Mouse (Mus musculus): ENCODE data around the gene Tdp2. TPM values are rescaled to one million over a fixed set of nuclear protein-coding genes. Genes with fewer than 3 reads are reported as not detected.
"Not testable (repeated sequence)": the region's sequence is repeated elsewhere in the genome, so short reads cannot be mapped to it uniquely, and the experiment has no call there.

The Tdp2 gene
- polyA plus RNA-seq, 1 experiment = 15.8 TPM

DNA sequence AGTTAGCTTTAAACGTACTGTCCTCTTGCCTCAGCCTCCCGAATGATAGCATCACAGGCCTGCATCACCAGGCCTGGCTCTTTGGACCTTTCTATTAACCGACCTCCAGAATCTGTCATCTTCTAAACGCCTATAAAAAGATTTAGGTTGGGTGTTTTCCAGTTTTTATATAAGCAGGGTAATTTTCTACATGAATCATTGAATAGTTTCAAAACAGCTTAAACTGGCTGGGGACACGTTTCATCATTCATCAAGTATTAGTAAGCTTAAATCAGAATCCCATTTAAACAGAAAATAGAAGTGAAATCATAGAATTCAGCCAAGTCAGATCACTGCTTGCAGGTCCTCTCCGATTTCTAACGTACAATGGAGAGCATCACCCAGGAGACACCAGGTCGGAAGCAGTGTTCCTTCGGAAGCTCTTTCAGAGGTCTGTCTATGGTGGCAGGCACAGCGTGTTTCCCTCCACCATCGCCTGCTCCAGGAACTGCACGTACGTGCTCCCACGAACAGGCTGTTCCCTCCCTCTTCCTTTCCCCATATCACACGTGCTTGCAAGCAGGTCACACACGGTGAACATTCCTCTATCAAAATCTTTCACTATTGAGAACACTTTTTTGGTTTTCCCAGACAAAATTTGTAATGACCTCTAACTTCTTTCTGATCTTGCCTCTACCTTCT, 8.7 kb upstream of the Tdp2 start:
- DNase-seq (ENCODE audit: low read depth, low spot score) = no peak
- WGBS = 84% methylated on average over 16 of the region's 16 CpGs

DNA sequence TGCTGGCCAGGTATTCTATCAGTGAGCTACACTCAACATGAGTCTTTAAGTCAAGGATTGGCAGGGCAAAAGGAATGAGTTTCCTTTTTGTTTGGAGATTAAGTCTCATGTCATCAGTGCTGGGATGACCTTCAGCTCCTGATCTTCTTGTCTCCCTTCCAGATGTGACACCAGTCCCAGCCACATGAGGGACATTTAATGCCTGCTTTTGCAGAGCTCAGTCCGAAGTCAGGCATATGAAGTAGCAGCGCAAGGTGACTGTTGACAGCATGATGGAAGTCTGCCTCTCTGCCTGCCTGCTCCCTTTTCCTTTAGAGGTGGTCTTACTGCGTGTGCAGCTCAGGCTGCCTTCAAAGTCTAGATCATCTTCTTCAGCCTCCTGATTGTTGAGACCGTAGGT, 6.8 kb upstream of the Tdp2 start:
- WGBS = 95% methylated on average over 4 of the region's 4 CpGs
- no peak for DNase-seq (ENCODE audit: low read depth, low spot score)

DNA sequence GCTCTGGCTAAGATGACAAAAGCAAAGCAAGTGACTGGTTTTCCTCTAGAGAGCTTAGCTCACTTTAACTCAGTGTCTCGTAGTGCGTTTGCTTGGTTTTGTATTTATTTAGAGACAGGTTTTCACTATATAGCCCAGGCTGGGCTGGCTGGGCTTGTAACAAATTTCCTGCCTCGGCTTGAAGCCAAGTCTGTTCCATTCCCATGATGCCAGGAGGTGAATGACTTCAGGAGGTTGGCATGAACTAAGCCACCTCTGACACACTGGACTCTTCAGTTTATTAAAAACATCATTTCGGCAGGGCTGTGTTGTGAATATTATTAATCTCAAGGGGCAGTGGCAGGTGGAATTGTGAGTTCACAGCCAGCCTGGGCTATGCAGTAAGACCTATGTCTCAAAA, 5.9 kb upstream of the Tdp2 start:
- no peak for DNase-seq (ENCODE audit: low read depth, low spot score)
- WGBS = 38% methylated on average over 4 of the region's 4 CpGs

DNA sequence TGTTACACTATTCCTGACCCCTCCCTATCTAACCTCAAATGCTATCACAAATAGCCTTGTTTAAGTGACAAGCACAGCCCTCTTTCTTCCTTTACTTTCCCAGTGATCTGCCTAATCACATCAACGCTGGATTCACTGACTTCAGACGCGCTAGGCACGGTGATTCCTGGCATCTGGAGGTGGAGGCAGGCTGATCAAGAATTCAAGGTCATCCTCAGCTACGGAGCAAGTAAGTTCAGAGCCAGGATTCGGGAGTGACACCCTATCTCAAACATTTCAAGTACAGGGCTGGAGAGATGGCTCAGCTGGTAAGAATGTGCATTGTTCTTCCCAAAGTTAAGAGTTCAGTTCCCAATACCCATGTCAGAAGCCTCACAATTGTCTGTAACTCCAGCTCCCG, 5.4 kb upstream of the Tdp2 start:
- no peak for DNase-seq (ENCODE audit: low read depth, low spot score)
- WGBS = 50% methylated on average over 7 of the region's 7 CpGs

DNA sequence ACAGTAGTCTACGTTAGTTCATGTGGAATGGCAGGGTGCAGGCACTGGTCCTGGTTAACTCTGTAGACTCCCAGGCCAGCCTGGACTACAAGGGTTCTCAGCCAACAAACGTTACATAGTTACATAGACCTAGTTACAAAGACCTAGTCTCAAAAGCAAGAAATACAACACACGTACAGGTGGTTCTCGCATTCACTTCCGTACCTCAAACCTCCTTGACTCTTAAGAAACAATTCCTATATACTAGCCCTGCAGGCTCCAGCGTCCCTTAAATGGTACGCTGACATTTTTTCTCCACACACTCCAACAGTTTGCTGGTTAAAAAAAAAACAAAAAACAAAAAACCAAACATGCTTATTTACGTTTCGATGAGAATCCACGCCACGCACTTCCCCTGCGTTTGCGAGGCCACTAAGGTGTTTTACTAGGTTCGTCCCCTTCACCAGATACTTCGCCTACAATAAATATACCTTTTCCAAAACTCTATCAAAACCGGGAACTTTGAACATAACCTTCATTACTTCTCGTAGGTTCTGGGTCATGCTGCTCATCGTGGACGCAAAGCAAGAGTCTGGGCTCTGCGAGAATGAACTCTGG, 625 bp upstream of the Tdp2 start:
- WGBS = under 1% methylated on average over 20 of the region's 20 CpGs
- DNase-seq (ENCODE audit: low read depth, low spot score) = no peak

DNA sequence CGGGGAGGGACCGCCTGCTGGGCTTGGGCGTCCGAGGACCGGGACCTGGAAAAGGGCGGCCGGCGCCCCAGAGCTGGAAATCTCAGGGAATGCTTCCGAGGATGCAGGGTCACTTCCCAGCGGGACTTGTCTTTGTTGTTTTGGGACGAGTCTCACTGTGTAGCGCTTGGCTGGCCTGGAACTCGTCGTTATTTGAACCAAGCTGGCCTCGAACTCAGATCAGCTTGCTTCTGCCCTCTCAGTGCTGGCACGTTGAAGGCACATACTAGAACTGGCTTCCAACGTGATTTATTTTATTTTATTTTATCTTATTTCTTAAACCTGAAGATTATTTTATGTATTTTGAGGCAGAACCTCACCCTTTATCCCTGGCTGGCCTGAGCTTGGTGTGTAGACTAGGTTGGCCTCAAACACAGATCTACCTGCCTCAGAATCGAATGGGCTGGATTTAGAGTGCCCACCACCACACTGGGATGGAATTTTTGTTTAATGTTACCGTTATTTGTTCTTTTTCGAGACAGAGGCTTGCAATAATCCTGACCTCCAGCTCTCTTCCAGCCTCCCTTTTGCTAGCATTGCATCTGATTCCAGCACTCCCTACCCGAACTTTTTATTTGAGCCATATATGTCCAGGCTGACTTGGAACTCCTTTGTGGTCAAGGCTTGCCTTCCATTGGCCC, 792 bp downstream of the Tdp2 start:
- WGBS = 1% methylated on average over 21 of the region's 21 CpGs
- DNase-seq (ENCODE audit: low read depth, low spot score) = no peak

DNA sequence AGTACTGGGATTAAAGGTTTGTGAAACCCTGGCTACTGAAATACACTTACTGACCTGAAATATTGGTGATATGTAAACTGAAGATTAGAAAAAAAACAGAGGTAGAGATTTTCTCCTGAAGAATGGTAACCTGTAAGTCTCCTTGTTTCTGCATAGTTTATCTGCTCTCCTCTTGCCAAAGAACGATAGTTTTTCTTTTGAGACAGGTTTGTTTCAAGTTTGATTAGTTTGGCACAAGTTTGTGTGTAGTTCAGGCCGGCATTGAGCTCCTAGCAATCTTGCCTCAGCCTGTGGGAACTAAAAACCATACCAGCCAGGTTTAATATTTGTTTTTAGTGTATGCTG, 1.3 kb downstream of the Tdp2 start:
- 15% methylated on average over 2 of the region's 2 CpGs for WGBS
- no peak for DNase-seq (ENCODE audit: low read depth, low spot score)

DNA sequence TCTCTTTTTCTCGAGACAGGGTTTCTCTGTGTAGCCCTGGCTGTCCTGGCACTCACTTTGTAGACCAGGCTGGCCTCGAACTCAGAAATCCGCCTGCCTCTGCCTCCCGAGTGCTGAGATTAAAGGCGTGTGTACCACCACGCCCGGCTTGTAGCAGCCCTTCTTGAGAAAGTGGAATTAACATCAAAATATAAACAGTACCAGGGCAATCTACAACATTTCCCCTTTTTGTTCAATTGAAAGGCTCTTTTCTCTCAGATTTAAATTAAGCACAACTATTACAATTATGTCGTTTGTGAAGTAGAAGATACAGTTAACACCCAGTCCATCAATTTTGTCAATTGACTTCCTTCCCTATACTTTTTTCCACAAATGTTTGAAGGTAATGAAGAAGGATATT, 6.3 kb downstream of the Tdp2 start:
- DNase-seq (ENCODE audit: low read depth, low spot score) = not testable (repeated sequence)
- 88% methylated on average over 8 of the region's 8 CpGs for WGBS

DNA sequence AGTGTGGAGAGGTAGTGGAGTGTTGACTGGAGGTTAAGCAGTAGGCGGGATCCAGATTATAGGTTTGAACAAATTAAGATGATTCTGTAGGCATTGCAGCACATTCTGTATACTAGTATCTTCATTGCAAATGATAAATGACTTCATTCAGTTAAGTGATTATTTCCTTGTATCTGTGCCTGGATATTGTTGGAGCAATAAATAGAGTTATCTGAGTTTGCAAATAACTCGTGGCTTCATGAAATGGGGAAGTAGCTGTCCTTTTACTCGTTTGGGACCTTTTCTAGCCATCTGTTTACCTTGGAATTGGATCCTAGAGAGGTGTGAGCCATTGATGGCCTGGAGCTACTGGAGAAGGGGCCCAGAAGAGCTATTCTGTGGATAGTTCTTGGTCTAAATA, 8.4 kb downstream of the Tdp2 start:
- 47% methylated on average over 3 of the region's 3 CpGs for WGBS
- no peak for DNase-seq (ENCODE audit: low read depth, low spot score)

DNA sequence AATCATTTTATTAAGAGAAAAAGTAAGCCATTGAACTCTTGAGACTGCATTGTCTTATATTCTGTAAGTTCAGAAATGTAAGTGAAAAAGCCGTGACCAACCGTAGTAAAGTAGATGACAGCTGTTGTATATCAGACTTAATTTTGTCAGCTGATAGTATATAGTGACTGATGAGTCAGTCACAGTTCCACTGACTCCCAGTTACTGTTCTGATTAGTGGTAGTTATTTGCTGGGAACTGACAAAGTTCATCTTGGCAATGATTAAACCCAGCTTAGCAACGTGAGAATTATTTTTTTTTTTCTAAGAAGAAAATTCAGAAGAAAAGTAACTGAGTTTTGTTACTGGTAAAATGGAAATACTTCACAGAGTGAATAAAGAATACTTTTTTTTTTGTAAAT, 10.2 kb downstream of the Tdp2 start:
- WGBS = 55% methylated on average over 3 of the region's 3 CpGs
- no peak for DNase-seq (ENCODE audit: low read depth, low spot score)

DNA sequence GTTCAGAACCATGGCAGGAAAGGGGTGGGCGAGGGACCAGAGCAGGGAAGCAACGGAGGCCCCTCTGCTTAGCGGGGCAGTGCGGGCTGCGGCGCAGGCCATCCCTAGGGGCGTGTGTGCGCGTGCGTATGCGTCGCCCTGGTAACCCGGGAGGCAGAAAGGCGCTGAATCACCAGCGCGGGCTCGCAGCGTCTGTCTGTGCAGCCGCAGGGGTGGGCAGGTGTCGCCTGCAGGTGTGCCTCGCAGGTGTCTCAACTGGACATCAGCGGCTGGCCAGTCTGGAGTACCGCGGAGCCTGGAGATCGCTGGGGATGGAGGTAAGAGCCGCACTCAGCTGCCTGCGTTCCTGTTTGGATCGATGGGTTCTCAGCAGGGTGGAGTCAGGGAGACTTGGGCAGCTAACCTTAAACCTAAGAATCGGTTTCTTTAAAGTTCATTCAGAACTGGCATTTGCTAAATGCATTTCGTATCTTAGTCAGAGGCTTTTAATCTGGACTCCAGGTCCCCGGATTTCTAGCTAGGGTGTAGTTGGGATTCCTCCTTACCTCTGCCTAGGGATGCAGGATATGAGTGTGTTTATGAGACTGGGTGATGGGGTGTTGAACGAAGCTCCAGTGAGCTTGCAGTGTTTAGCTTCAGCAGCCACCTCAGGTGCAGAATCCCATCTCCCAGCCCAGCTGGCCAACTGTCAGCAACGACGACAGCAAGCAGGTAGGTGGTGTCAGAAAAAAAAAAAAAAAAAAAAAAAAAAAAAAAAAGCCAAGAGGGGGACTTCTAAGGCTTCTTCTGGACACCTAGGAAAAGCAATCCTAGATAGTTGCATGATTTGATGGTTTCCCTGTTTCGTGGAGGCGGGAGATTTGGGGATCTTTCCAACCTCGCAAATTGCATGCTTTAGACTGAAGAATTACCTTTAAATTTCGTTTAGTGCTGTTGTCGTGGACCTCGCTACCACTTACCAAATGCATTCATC, 13.8 kb downstream of the Tdp2 start, which contains the start of gene D130043K22Rik:
Gene D130043K22Rik (plus strand): TSS at position 153 of the 973 bp plus-strand sequence.
- 18% methylated on average over 40 of the region's 40 CpGs for WGBS
- no peak for DNase-seq (ENCODE audit: low read depth, low spot score)

DNA sequence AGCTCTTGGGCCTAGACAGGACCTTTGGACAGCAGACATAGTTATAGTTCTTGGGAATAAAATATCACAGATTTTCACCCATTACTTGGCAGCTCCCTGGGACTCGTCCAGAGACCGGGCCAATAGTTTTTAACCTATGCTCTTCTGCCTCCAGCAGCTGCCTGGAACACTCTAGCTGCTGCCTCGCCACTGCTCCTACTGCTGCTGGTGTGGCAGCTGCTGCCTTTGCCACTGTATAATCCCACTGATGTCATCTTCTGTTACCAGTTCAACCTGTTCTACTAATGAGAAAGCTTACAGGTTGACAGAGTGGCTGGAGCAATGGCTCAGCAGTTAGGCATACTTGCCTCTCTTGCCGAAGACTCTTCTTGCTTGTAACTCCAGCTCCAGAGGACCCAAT, 17.8 kb downstream of the Tdp2 start:
- WGBS = 29% methylated on average over 4 of the region's 4 CpGs
- no peak for DNase-seq (ENCODE audit: low read depth, low spot score)

DNA sequence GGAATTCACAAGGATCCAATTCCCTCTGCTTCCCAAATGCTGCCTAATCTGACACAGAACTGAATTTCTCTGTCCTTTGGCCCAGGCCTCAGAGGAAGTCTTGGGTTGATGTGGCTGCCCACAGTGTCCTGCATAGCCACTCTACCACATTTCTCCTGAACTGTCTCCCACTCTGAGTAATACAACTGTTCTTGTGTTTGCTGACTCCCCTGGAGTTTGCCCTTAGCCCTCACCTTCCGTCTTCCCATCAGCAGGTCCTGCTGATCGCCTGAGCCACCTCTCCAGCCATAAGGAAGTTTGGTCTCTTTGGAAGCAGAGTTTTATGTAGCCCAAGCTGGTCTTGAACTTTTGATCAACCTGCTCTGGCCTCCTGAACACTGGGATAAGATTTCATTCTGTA, 20.5 kb downstream of the Tdp2 start:
- no peak for DNase-seq (ENCODE audit: low read depth, low spot score)
- WGBS = 34% methylated on average over 2 of the region's 2 CpGs

DNA sequence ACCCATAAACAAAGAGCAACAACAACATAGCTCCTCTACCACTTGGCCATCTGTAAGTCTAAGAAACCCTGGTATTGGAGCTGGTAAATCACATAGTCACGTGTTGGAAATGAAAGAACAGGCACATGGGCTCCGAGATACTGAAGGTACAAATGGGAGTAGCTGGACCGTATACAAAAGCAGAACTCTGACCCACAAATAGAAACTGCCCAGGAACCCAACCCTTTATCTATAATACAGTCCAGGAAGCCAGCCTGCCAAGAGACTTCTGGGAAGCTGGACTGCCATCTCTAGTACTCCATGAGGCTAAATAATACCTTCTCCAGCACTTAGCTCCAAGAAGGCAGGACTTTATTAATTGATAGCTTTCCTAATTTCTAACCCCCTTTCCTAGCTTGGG, 21.1 kb downstream of the Tdp2 start:
- 41% methylated on average over 3 of the region's 3 CpGs for WGBS
- no peak for DNase-seq (ENCODE audit: low read depth, low spot score)

DNA sequence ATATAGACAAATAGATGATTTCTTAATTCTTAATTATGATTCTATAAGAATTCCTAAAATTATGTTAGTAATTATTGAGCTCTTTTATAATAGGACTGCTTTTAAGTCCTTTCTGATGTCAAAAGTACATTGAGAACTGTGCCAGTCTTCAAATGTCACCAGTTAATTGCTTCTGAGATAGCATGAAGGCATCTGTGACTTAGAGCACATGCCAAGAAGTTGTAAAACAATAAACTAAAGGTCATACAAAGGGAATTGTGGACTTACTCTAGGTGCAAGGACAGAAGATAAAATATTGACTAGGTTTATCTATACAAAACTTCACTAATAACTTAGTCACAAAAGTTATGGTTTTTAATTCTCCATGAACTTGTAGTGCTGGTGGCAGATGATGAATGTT, 27.6 kb downstream of the Tdp2 start:
- DNase-seq (ENCODE audit: low read depth, low spot score) = no peak

DNA sequence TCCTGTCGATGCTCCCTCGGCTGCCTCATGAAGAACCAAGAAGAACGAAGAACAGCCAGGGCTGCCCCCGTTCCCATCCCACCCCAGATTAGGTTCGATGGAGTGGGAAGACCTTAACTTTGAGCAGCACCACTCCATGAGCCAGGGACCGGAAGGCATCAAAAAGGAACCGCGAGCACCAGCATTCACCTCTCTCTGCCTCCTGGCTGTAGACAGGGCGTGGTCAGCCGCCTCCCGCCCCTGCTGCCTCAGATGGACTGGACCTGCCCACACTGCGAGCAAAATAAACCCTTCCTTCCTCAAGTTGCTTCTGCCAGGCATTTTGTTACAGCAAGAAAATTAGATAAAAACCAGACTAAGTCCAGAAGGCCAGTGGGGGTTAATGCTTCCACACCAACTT, 29.6 kb downstream of the Tdp2 start:
- WGBS = 30% methylated on average over 12 of the region's 12 CpGs
- DNase-seq (ENCODE audit: low read depth, low spot score) = no peak

DNA sequence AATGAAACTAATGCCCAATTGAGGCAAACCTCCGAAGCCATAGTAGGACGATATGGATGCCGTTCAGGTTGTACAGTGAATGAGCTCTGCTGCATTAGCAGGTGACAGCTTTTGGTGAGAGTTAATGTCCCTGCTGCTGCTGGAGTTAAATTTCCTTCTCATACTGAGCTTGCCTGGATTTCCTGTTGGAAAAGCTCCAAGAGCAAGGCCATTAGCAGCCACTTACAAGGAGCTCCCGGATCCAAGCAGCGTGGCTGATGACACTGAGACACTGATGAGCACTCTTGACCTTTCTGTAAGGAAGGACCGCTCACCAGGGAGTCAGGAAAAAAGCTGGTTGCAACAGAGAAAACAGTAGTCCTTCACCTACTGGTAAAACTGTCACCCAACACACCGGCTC, 30.5 kb downstream of the Tdp2 start:
- no peak for DNase-seq (ENCODE audit: low read depth, low spot score)
- WGBS = 17% methylated on average over 7 of the region's 7 CpGs

DNA sequence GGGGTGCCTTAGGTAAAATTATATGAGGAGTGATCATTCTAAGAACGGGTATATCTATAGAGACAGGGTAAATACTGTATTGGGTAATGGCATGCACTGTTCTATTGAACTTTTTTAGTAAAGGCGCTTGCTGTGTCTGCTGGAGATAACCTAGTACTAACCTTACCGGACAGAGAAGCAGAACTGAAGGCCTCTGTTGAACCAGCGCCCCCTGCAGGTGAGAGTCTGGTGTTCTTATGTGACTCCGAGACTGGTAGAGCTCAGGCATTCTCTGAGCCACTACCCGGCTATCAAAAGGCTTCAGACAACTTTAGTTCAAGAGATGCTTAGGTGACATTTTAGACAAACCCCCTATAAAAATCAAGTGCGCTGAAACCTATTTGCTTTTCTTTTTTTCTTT, 31.0 kb downstream of the Tdp2 start:
- 48% methylated on average over 7 of the region's 7 CpGs for WGBS
- peak; percentile 78 for DNase-seq (ENCODE audit: low read depth, low spot score)

DNA sequence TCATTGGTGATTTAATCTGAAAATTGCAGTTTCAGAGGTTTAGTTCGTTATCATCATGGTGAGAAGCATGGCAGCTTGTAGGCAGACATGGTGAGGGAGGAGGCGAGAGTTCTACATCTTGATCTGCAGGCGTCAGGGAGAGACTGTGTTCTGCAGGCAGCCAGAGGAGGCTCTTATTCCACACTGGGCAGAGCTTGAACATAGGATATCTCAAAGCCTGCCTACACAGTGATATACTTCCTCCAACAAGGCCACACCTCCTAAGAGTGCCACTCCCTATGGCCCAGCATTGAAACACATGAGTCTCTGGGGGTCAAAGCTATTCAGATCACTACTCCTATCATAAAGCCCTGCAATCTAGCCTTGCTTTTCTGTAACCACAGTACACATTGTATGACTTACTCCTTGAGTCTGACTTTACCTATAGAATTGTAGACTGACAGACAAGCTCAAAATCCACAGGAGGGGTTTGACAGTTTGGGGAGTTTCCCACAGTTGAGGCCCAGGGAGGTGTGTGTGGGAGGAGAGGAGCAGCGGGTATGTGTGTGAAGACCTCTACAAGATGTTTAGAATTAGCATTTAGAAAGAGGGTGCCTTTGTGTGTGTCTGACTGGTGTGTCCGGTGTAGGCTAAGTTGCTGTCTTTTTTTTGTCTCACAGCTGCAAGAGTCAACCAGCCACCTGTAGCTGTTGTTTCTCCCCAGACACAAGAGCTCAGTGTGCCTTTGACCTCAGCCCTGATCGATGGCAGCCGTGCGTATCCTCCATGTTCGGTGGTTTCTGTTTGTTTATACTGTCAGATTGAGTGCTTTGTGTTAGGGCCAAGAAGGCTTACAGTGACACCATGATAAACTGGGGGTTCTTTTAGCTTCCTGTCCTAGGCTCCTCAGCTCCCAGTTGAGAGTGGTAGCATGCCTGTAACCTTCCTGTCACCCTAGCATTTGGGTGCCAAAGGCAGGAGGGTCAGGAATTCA, 35.2 kb downstream of the Tdp2 start:
- WGBS = 39% methylated on average over 9 of the region's 9 CpGs
- DNase-seq (ENCODE audit: low read depth, low spot score) = no peak

Data from large intestine, adult 2 months (tissue).